Mouse (Mus musculus) thymus, adult 2 months (tissue): ENCODE data around the gene Rab3c.

Experiments
- CTCF ChIP-seq: fragments of 200-500 bp; IDR thresholded peaks from 2 replicates; pipeline ENCODE4 v1.5.1; 2012; ENCODE audit warnings: mild to moderate bottlenecking, control low read depth, low read length, moderate library complexity, borderline replicate concordance; ENCODE audit not compliant: control insufficient read depth, poor library complexity, insufficient read depth; ENCODE audit errors: extremely low read depth
- POLR2A ChIP-seq: fragments of 200-500 bp; IDR thresholded peaks from 2 replicates; pipeline ENCODE4 v1.6.1; 2012; ENCODE audit warnings: mild to moderate bottlenecking, low read length, control low read depth, moderate library complexity; ENCODE audit not compliant: control insufficient read depth, poor library complexity, insufficient read depth; ENCODE audit errors: extremely low read depth

GRCm38 (mm10) chr13:110283781-110284180, 3.0 kb upstream of the Rab3c start:
- TF ChIP-seq CTCF (no peak), POLR2A (no peak)
